Mouse (Mus musculus) thymus, adult 2 months (tissue): ENCODE data around the gene Arhgap24.

Experiments used
- CTCF ChIP-seq: fragments of 200-500 bp; IDR thresholded peaks from 2 replicates; pipeline ENCODE4 v1.5.1; 2012; ENCODE audit warnings: mild to moderate bottlenecking, control low read depth, low read length, moderate library complexity, borderline replicate concordance; ENCODE audit not compliant: control insufficient read depth, poor library complexity, insufficient read depth; ENCODE audit errors: extremely low read depth
- POLR2A ChIP-seq: fragments of 200-500 bp; IDR thresholded peaks from 2 replicates; pipeline ENCODE4 v1.6.1; 2012; ENCODE audit warnings: mild to moderate bottlenecking, low read length, control low read depth, moderate library complexity; ENCODE audit not compliant: control insufficient read depth, poor library complexity, insufficient read depth; ENCODE audit errors: extremely low read depth

DNA sequence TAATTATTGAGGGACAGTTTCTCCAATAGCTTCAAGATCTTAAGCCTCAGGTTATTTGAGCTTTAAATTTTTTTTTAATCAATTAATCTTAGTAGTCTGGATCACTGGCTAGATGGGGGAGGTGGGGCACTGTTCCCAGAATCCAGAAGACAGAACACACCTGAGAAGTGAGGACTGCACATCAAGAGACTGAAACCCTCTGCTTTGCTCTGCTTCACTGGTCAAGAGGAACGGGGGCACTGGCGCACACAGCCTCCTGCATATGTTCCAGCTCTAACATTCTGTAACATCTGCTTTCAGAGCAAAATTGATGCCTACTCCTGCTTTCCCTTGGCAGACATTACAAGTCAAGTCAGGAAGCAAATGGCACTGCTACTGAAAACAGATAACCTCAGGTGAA is 439.0 kb downstream of the Arhgap24 start:
- TF ChIP-seq CTCF (no peak), POLR2A (no peak)
